Mouse (Mus musculus) hindbrain, embryonic 14.5 days (tissue): ENCODE data around the gene Slc24a2. TPM values are rescaled to one million over a fixed set of nuclear protein-coding genes. Genes with fewer than 3 reads are reported as not detected.

Source experiments
- ATAC-seq: fragments of 200-750 bp; cut with Nextera tagmentation; 2 replicates; pipeline ENCODE4 v1.8.0; 2017; ENCODE audit warnings: moderate number of reproducible peaks, mild to moderate bottlenecking, moderate TSS enrichment, moderate library complexity; ENCODE audit not compliant: low FRiP score
- DNase-seq: peaks from one replicate; pipeline ENCODE4 v3.0.0-alpha.2; 2015; ENCODE audit warnings: low spot score
- H3K27ac ChIP-seq: fragments of 300-500 bp; sonication (generic); 2 replicates; pipeline ENCODE4 v1.5.1; 2014; ENCODE audit warnings: mild to moderate bottlenecking, moderate library complexity
- H3K27me3 ChIP-seq: fragments of 300-500 bp; sonication (generic); 2 replicates; pipeline ENCODE4 v1.6.1; 2014; ENCODE audit warnings: mild to moderate bottlenecking, low read length, mixed read lengths; ENCODE audit not compliant: control insufficient read depth, insufficient read depth
- H3K36me3 ChIP-seq: fragments of 300-500 bp; sonication (generic); replicated peaks from 2 replicates; pipeline ENCODE4 v1.6.1; 2014; ENCODE audit not compliant: control insufficient read depth, insufficient read depth
- H3K4me1 ChIP-seq: fragments of 300-500 bp; sonication (generic); replicated peaks from 2 replicates; pipeline ENCODE4 v1.6.1; 2014; ENCODE audit warnings: antibody characterized with exemption, low read length, mixed read lengths; ENCODE audit not compliant: control insufficient read depth, insufficient read depth
- H3K4me2 ChIP-seq: fragments of 300-500 bp; sonication (generic); replicated peaks from 2 replicates; pipeline ENCODE4 v1.6.1; 2014; ENCODE audit warnings: mild to moderate bottlenecking, moderate library complexity
- H3K4me3 ChIP-seq: fragments of 300-500 bp; sonication (generic); replicated peaks from 2 replicates; pipeline ENCODE4 v1.5.1; 2014; ENCODE audit warnings: mild to moderate bottlenecking, low read length
- H3K9ac ChIP-seq: fragments of 300-500 bp; sonication (generic); 2 replicates; pipeline ENCODE4 v1.6.1; 2014
- H3K9me3 ChIP-seq: fragments of 300-500 bp; sonication (generic); 2 replicates; pipeline ENCODE4 v1.6.1; 2016; ENCODE audit warnings: low read length; ENCODE audit not compliant: control insufficient read depth
- WGBS: fragments of 180-500 bp; shearing (Covaris S2); extraction: QIAGEN DNeasy Blood & Tissue Kit; methylation state at CpG from one replicate; pipeline ENCODE4 v1.1.7; 2014; 5-methylcytosine and 5-hydroxymethylcytosine counted together
- polyA plus RNA-seq: library from polyadenylated mRNA; unstranded; fragments of >200 nt; fragmentation: Nextera tagmentation; extraction: Ambion mirVana; gene quantifications from 2 replicates; pipeline ENCODE4 v1.2.1, GENCODE M21; 2014

Gene Slc24a2
- polyA plus RNA-seq, 1 experiment from 2014 or later = 5.7 TPM

GRCm38 (mm10) chr4:87019486-87020105 lies 210.7 kb downstream of the Slc24a2 start:
- H3K9ac ChIP-seq = no peak overlapping the region
- H3K27ac ChIP-seq = no peak overlapping the region
- H3K4me2 ChIP-seq = no peak overlapping the region
- no peak overlapping the region for H3K4me3 ChIP-seq
- DNase-seq = no peak
- ATAC-seq = no peak
- no peaks in the 10 kb centered on the region for H3K36me3 ChIP-seq
- H3K9me3 ChIP-seq = no peaks in the 10 kb centered on the region
- WGBS = 58% methylated on average over 13 of the region's 13 CpGs
- no peaks in the 10 kb centered on the region for H3K27me3 ChIP-seq
- no peaks in the 10 kb centered on the region for H3K4me1 ChIP-seq

- no peak for DNase-seq
- Histone ChIP-seq H3K36me3 (no peaks in the 10 kb centered on the region), H3K4me2 (no peak overlapping the region), H3K4me3 (no peak overlapping the region), H3K9me3 (no peaks in the 10 kb centered on the region), H3K27me3 (no peaks in the 10 kb centered on the region), H3K4me1 (no peaks in the 10 kb centered on the region), H3K9ac (no peak overlapping the region), H3K27ac (no peak overlapping the region)
- WGBS = 93% methylated on average over 9 of the region's 9 CpGs
- ATAC-seq = no peak
Observed at GRCm38 (mm10) chr4:87018073-87018997, 211.9 kb downstream of the Slc24a2 start.

DNA sequence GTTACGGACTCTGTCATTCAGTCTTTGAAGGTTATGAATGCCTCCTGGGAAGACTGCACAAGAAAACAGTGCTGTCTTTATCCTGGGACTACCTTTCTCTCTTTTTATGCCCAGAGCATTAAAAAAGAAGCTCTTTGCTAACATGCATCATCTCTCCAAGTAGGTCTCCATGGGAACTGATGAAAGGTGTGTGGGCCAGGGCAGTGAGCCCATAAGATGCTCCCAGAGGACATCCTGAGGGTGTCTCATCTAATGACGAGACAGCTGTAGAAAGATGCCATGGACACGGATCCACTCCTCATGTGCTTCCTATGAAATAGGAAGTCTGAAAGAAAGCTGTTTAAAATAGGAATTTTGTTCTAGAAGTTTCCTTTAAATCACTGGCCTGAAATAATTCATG lies 212.8 kb downstream of the Slc24a2 start:
- no peak for DNase-seq
- Histone ChIP-seq H3K36me3 (no peaks in the 10 kb centered on the region), H3K4me2 (no peak overlapping the region), H3K4me3 (no peak overlapping the region), H3K4me1 (no peaks in the 10 kb centered on the region), H3K27me3 (no peaks in the 10 kb centered on the region), H3K27ac (no peak overlapping the region), H3K9ac (no peak overlapping the region), H3K9me3 (no peaks in the 10 kb centered on the region)
- 76% methylated on average over 3 of the region's 3 CpGs for whole genome bisulfite sequencing
- no peak for ATAC-seq

GRCm38 (mm10) chr4:87015746-87016145 lies 214.5 kb downstream of the Slc24a2 start:
- no peak overlapping the region for H3K4me2 ChIP-seq
- no peak for ATAC-seq
- no peaks in the 10 kb centered on the region for H3K9me3 ChIP-seq
- no peak overlapping the region for H3K27ac ChIP-seq
- H3K9ac ChIP-seq = no peak overlapping the region
- no peaks in the 10 kb centered on the region for H3K4me1 ChIP-seq
- H3K4me3 ChIP-seq = no peak overlapping the region
- H3K36me3 ChIP-seq = no peaks in the 10 kb centered on the region
- no peaks in the 10 kb centered on the region for H3K27me3 ChIP-seq
- 68% methylated on average over 4 of the region's 4 CpGs for WGBS
- DNase-seq = no peak

DNA sequence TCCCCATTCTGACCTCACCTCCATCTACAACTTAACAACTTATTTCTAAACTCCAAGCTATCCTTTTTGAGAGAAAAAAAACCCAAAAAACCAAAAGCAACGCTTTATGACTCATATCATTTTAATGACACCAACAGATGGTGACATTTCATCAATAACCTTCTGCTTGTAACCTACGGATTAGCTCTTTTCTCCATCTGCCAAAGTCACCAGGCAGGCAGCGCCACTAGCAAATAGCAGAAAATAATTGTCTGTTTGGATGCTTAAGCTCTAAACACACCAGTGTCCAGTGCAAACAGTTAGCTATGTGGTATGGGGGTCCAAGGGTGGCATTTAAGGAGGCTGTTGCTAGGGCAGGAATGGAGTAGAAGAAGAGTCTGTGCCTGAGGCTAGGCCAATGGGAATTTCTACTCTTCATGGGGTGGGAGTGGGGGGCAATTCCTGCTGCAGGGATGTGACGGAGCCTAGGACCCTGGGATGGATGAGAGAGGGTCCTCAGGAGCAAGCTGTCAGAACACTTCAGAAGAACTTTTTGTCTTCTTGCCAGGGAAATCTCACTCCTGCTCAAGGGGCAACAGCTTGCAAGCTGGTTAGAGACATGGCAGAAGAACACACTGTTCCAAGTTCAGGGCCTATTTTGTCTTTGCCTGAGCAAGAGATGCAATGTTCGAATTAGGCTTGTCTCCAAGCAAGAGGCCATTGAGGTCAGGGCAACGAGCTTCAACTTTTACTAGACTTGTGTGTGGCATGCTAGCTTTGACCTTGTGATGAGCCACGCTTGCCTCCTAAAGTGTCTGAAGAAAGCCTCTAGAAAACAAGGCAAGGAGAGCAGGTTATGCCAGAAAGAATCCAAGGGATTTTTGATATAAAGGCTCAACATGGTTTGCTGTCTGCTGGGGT lies 216.3 kb downstream of the Slc24a2 start:
- H3K9me3 ChIP-seq = no peaks in the 10 kb centered on the region
- H3K27ac ChIP-seq = no peak overlapping the region
- ATAC-seq (no peak), DNase-seq (no peak)
- H3K4me3 ChIP-seq = no peak overlapping the region
- no peak overlapping the region for H3K4me2 ChIP-seq
- no peaks in the 10 kb centered on the region for H3K27me3 ChIP-seq
- 83% methylated on average over 7 of the region's 7 CpGs for WGBS
- H3K9ac ChIP-seq = no peak overlapping the region
- no peaks in the 10 kb centered on the region for H3K4me1 ChIP-seq
- H3K36me3 ChIP-seq = no peaks in the 10 kb centered on the region

DNA sequence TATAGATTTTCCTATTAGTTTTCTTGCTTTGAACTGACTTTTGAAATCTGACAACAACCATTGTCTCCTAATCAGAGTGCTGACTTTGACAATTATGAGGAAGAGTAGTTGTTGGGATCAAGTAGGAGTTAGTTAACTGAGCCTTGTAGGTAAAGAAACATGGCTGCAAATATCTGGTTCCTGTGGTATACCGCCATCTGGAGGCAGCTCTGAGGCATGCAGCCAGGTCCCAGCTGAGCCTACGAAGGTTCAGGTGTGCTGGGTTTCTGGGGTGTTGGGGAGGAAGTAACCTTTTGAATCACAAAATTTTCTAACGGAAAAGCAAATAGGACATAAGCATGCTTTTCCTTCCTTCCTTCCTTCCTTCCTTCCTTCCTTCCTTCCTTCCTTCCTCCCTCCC lies 237.8 kb downstream of the Slc24a2 start:
- H3K4me1 ChIP-seq = no peaks in the 10 kb centered on the region
- no peaks in the 10 kb centered on the region for H3K36me3 ChIP-seq
- WGBS = 72% methylated on average over 3 of the region's 3 CpGs
- DNase-seq (no peak), ATAC-seq (no peak)
- H3K9ac ChIP-seq = no peak overlapping the region
- no peak overlapping the region for H3K27ac ChIP-seq
- no peaks in the 10 kb centered on the region for H3K27me3 ChIP-seq
- no peaks in the 10 kb centered on the region for H3K9me3 ChIP-seq
- H3K4me3 ChIP-seq = no peak overlapping the region
- no peak overlapping the region for H3K4me2 ChIP-seq

DNA sequence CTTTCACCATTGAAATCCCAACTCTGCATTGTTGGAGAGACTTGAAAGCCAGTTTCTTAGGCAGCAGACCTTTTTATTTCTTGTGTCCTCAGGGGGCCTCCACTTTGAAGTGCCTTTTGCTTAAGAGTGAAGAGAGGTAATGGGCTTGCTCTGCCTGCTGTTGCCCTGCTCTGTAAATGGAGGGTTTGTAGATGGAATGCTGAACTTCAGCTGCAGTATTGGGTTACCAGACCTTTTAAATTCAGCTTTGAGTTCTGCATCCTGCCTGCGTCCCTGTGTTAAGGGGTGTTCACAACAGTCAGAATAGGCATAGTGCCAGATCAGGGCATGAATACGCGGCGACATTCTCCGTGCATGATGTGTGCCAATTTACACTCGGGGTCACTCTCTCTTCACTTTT lies 241.0 kb downstream of the Slc24a2 start:
- Histone ChIP-seq H3K4me1 (no peaks in the 10 kb centered on the region), H3K9me3 (no peaks in the 10 kb centered on the region), H3K27ac (no peak overlapping the region), H3K36me3 (no peaks in the 10 kb centered on the region), H3K4me3 (no peak overlapping the region), H3K4me2 (no peak overlapping the region), H3K27me3 (no peaks in the 10 kb centered on the region), H3K9ac (no peak overlapping the region)
- DNase-seq (no peak), ATAC-seq (no peak)
- WGBS = 45% methylated on average over 6 of the region's 6 CpGs

- WGBS = 91% methylated on average over 4 of the region's 4 CpGs
Observed at GRCm38 (mm10) chr4:86987846-86988245, 242.4 kb downstream of the Slc24a2 start.

GRCm38 (mm10) chr4:86977272-86977671 lies 253.0 kb downstream of the Slc24a2 start:
- no peaks in the 10 kb centered on the region for H3K4me1 ChIP-seq
- DNase-seq = no peak
- no peaks in the 10 kb centered on the region for H3K27me3 ChIP-seq
- WGBS = 90% methylated on average over 5 of the region's 5 CpGs
- H3K4me2 ChIP-seq = no peak overlapping the region
- H3K27ac ChIP-seq = no peak overlapping the region
- H3K36me3 ChIP-seq = no peaks in the 10 kb centered on the region
- no peak overlapping the region for H3K9ac ChIP-seq
- H3K9me3 ChIP-seq = no peaks in the 10 kb centered on the region; the same call in 1 of the 2 replicates
- no peak overlapping the region for H3K4me3 ChIP-seq
- ATAC-seq = no peak

More at GRCm38 (mm10) chr4:86987846-86988245, 242.4 kb downstream of the Slc24a2 start:
- Histone ChIP-seq H3K27me3 (no peaks in the 10 kb centered on the region), H3K9me3 (no peaks in the 10 kb centered on the region), H3K36me3 (no peaks in the 10 kb centered on the region), H3K9ac (no peak overlapping the region), H3K4me1 (no peaks in the 10 kb centered on the region), H3K4me3 (no peak overlapping the region), H3K4me2 (no peak overlapping the region), H3K27ac (no peak overlapping the region)
- ATAC-seq (no peak), DNase-seq (no peak)
